Mouse (Mus musculus): ENCODE data around the gene Vps25. TPM values are rescaled to one million over a fixed set of nuclear protein-coding genes. Genes with fewer than 3 reads are reported as not detected.

Gene Vps25
- polyA plus RNA-seq, 1 experiment from 2014 or later, result 92.6 TPM

DNA sequence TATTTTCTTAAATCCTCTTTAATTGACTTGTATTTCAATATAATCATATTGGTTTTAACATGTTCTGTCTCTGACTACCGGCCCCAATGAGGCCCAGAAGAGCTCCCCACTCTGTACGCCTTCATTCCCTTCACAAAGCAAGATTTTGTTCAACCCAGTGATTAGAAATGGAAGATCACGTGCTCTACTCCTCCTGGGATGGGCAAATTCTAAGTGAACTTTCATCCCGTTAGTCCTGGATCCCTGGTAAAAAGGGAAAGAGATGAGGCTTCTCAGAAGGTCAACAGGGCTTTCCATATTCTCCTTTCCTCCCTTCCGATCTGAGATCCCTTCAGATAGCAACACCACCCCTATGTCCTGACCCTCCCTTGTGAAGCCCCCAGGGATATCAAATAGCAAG, 23.0 kb upstream of the Vps25 start:
- peak overlapping the region; percentile 14; the same call in 1 of the 2 replicates for H3K27ac ChIP-seq
- no peaks in the 10 kb centered on the region for H3K9me3 ChIP-seq (replicated peaks)
- WGBS, result 15% methylated on average over 5 of the region's 5 CpGs
- H3K4me1 ChIP-seq, result peaks cover 29% of the 10 kb centered on the region
- H3K4me2 ChIP-seq, result peak overlapping the region; percentile 22; the same call in 1 of the 2 replicates
- no peaks in the 10 kb centered on the region for H3K36me3 ChIP-seq (ENCODE audit: poor library complexity, severe bottlenecking)
- H3K9ac ChIP-seq, result no peak overlapping the region
- peaks cover 19% of the 10 kb centered on the region; the same call in 1 of the 2 replicates for H3K27me3 ChIP-seq
- no peak overlapping the region for H3K4me3 ChIP-seq
- ATAC-seq, result no peak

DNA sequence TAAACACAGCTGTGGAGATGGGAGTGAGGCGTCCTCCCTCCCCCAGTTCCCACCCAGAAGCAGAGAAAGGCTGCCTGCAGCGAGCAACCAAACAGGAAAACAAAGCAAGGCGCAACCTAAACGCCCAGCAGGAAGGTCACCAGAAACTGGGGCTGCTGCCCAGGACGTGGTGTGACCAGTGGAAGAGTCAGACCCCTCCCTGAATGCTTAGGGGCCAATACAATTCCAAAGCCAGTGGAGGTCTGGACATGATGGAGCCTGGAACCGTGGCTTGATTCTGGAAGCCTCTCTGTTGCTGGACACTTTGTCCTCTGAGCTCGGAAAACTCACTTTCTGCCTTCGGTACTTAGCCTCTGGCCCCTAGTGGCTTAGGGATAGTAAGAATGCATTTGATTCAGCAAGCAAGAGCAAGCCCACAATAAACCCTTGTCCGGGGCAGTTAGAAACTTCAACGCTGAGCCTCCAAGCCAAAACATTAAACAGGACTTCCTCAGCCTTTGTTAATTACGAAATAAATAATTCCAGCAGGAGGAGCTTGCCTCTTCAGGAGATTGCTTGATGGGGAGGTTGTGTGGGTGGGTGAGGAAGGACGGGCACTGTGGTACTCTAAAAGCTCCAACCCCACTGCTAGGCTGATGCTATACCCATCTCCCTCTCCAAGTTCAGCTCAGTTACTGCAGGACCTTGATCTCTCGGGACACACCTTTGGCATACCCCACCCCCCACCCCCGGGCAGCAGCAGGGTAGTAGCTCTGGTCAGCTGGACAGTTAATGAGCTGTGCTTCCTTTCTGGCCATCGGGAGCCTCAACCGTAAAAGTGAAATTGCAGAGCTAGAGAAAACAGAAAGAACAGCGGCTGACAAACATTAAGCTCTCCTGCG, 22.3 kb upstream of the Vps25 start:
- H3K4me1 ChIP-seq, result peaks cover 25% of the 10 kb centered on the region
- no peak overlapping the region for H3K9ac ChIP-seq
- peak overlapping the region; percentile 22 for H3K4me2 ChIP-seq
- H3K27ac ChIP-seq, result peak overlapping the region; percentile 20; the same call in 1 of the 2 replicates
- no peaks in the 10 kb centered on the region for H3K36me3 ChIP-seq (ENCODE audit: poor library complexity, severe bottlenecking)
- 13% methylated on average over 18 of the region's 18 CpGs for WGBS
- H3K4me3 ChIP-seq, result no peak overlapping the region
- H3K27me3 ChIP-seq, result peaks cover 19% of the 10 kb centered on the region; the same call in 1 of the 2 replicates
- H3K9me3 ChIP-seq (replicated peaks), result no peaks in the 10 kb centered on the region
- ATAC-seq, result no peak

GRCm38 (mm10) chr11:101232010-101232839, 21.3 kb upstream of the Vps25 start:
- Histone ChIP-seq H3K9ac (no peak overlapping the region), H3K4me2 (no peak overlapping the region), H3K4me1 (peaks cover 25% of the 10 kb centered on the region), H3K4me3 (no peak overlapping the region), H3K27me3 (peaks cover 18% of the 10 kb centered on the region; the same call in 1 of the 2 replicates), H3K9me3 (replicated peaks) (no peaks in the 10 kb centered on the region), H3K36me3 (ENCODE audit: poor library complexity, severe bottlenecking) (no peaks in the 10 kb centered on the region), H3K27ac (no peak overlapping the region)
- no peak for ATAC-seq
- 63% methylated on average over 6 of the region's 6 CpGs for WGBS

GRCm38 (mm10) chr11:101233240-101233639, 20.3 kb upstream of the Vps25 start:
- H3K9ac ChIP-seq, result no peak overlapping the region
- no peaks in the 10 kb centered on the region for H3K36me3 ChIP-seq (ENCODE audit: poor library complexity, severe bottlenecking)
- no peak for ATAC-seq
- H3K27me3 ChIP-seq, result peaks cover 14% of the 10 kb centered on the region; the same call in 1 of the 2 replicates
- H3K4me1 ChIP-seq, result peaks cover 25% of the 10 kb centered on the region
- 97% methylated on average over 1 of the region's 1 CpGs for WGBS
- H3K4me2 ChIP-seq, result no peak overlapping the region
- no peak overlapping the region for H3K4me3 ChIP-seq
- H3K9me3 ChIP-seq (replicated peaks), result no peaks in the 10 kb centered on the region
- H3K27ac ChIP-seq, result no peak overlapping the region

DNA sequence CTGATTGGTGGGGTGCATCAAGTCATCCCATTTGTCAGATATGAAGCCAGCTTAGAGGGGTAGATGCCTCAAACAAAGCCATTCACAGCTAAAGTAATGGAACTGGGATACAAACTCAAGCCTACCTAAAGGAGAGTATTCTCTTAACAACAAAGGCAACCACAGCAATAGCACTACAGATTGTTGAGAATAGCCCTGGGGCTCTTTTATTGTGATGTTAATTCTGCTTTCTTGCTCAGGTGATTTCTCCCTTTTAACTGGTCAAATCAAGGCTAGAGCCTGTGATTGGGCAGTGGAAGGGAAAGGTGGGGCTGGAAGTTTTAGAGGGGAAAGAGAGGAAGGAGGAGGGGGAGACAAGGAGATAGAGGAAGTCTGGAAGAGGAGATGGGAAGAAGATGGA, 19.4 kb upstream of the Vps25 start:
- no peak for ATAC-seq
- peaks cover 12% of the 10 kb centered on the region; the same call in 1 of the 2 replicates for H3K27me3 ChIP-seq

DNA sequence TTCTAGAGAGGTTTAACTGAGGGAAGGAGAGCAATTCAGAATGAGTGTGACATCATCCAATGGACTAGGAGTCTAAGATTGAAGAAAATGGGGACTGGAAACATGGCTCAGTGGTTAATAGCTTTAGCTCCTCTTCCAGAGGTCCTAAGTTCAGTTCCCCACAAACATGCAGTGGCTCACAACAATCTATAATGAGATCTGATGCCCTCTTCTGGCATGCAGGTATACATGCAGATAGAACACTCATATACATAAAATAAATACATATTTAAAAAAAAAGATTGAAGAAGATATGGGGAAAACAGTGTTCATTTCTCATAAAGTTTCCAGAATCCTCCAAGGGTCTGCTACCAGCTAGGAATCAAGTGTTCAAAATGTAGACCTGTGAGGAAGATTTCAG, 18.1 kb upstream of the Vps25 start:
- no peaks in the 10 kb centered on the region for H3K36me3 ChIP-seq (ENCODE audit: poor library complexity, severe bottlenecking)
- H3K9ac ChIP-seq, result no peak overlapping the region
- ATAC-seq, result no peak
- peaks cover 12% of the 10 kb centered on the region for H3K4me1 ChIP-seq
- H3K9me3 ChIP-seq (replicated peaks), result no peaks in the 10 kb centered on the region
- no peak overlapping the region for H3K4me2 ChIP-seq
- 0 out of 2 replicates have a peak, but pooled peaks cover 8% of the 10 kb centered on the region for H3K27me3 ChIP-seq
- no peak overlapping the region for H3K27ac ChIP-seq
- H3K4me3 ChIP-seq, result no peak overlapping the region

More for the DNA sequence above, 19.4 kb upstream of the Vps25 start:
- no peak overlapping the region for H3K9ac ChIP-seq
- peaks cover 25% of the 10 kb centered on the region for H3K4me1 ChIP-seq
- no peaks in the 10 kb centered on the region for H3K9me3 ChIP-seq (replicated peaks)
- no peak overlapping the region for H3K4me3 ChIP-seq
- H3K4me2 ChIP-seq, result no peak overlapping the region
- no peak overlapping the region for H3K27ac ChIP-seq
- H3K36me3 ChIP-seq (ENCODE audit: poor library complexity, severe bottlenecking), result no peaks in the 10 kb centered on the region

GRCm38 (mm10) chr11:101236782-101237181, 16.7 kb upstream of the Vps25 start:
- WGBS, result 95% methylated on average over 5 of the region's 5 CpGs
- ATAC-seq, result no peak
- H3K27me3 ChIP-seq, result 0 out of 2 replicates have a peak, but pooled peaks cover 4% of the 10 kb centered on the region

GRCm38 (mm10) chr11:101238071-101238647, 15.3 kb upstream of the Vps25 start:
- Histone ChIP-seq H3K27me3 (0 out of 2 replicates have a peak, but pooled peaks cover 6% of the 10 kb centered on the region), H3K36me3 (ENCODE audit: poor library complexity, severe bottlenecking) (no peaks in the 10 kb centered on the region), H3K9ac (no peak overlapping the region), H3K27ac (no peak overlapping the region), H3K4me1 (no peaks in the 10 kb centered on the region), H3K9me3 (replicated peaks) (no peaks in the 10 kb centered on the region), H3K4me2 (no peak overlapping the region), H3K4me3 (no peak overlapping the region)
- 54% methylated on average over 5 of the region's 5 CpGs for WGBS
- ATAC-seq, result no peak

More at GRCm38 (mm10) chr11:101236782-101237181, 16.7 kb upstream of the Vps25 start:
- Histone ChIP-seq H3K27ac (no peak overlapping the region), H3K4me3 (no peak overlapping the region), H3K4me1 (no peaks in the 10 kb centered on the region), H3K9me3 (replicated peaks) (no peaks in the 10 kb centered on the region), H3K36me3 (ENCODE audit: poor library complexity, severe bottlenecking) (no peaks in the 10 kb centered on the region), H3K4me2 (no peak overlapping the region), H3K9ac (no peak overlapping the region)

GRCm38 (mm10) chr11:101245071-101245470, 8.4 kb upstream of the Vps25 start:
- no peaks in the 10 kb centered on the region for H3K36me3 ChIP-seq (ENCODE audit: poor library complexity, severe bottlenecking)
- H3K9me3 ChIP-seq (replicated peaks), result no peaks in the 10 kb centered on the region
- H3K9ac ChIP-seq, result no peak overlapping the region
- no peak for ATAC-seq
- 64% methylated on average over 4 of the region's 4 CpGs for WGBS
- H3K27me3 ChIP-seq, result peaks cover 57% of the 10 kb centered on the region
- H3K4me2 ChIP-seq, result no peak overlapping the region
- H3K4me3 ChIP-seq, result no peak overlapping the region
- no peak overlapping the region for H3K27ac ChIP-seq
- H3K4me1 ChIP-seq, result peaks cover 12% of the 10 kb centered on the region

DNA sequence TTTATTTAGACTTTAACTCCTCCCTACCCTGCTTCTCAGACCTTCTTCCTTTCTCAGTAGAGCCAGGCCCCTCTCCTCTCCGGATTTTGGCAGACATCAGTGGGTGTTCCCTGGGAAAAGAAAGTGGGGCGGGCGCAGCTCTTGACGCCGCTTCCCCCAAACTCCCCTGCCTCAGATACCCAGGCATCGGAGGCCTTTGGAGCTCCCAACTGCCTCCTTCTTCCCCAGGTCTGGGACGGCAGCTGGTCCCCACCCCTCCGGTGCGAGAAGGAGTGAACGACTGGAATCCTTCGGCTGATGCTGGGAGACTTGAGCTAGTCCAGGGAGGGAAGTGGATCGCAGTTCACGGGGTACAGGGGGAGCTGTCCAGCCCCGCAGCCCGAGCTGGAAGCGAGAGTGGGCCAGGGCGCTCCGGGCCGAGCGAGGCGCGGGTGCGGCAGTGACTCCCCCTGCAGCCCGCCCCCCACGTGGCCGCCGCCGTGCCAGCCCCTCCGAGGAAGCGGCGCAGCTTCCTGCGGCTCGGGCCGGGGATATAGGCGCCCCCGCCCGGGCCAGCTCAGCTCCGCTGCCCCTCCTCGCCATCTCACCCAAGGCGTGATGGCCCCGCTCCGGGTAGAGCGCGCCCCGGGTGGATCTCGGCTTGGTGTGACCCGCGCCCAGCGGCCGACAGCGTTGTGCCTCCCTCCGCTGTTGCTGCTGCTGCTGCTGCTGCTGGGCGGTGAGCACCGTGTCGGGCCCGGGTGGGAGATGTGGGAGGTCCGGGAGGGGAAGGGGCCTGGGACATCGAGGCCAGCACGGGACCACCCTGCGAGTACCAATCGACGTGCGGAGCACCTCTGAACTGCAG, 7.4 kb upstream of the Vps25 start, which contains the start of gene Ramp2:
TSS of gene Ramp2 (plus strand) at position 174 of the 847 bp plus-strand sequence.
- whole genome bisulfite sequencing, result 1% methylated on average over 58 of the region's 63 CpGs
- H3K36me3 ChIP-seq (ENCODE audit: poor library complexity, severe bottlenecking), result no peaks in the 10 kb centered on the region
- H3K9ac ChIP-seq, result peak within 1 kb of the TSS; percentile 78
- peak; percentile 65 for ATAC-seq
- no peaks in the 10 kb centered on the region for H3K9me3 ChIP-seq (replicated peaks)
- no peak within 1 kb of the TSS; the same call in 1 of the 2 replicates for H3K27ac ChIP-seq
- peaks cover 57% of the 10 kb centered on the region for H3K27me3 ChIP-seq
- peak within 1 kb of the TSS; percentile 97 for H3K4me2 ChIP-seq
- peak within 1 kb of the TSS; percentile 58 for H3K4me3 ChIP-seq
- H3K4me1 ChIP-seq, result peaks cover 12% of the 10 kb centered on the region

GRCm38 (mm10) chr11:101246702-101247012, 6.8 kb upstream of the Vps25 start:
- 2% methylated on average over 7 of the region's 7 CpGs for WGBS
- peak; percentile 55; the same call in 1 of the 2 replicates for ATAC-seq
- H3K9ac ChIP-seq, result peak overlapping the region; percentile 78
- H3K4me3 ChIP-seq, result peak overlapping the region; percentile 58
- H3K9me3 ChIP-seq (replicated peaks), result no peaks in the 10 kb centered on the region
- H3K27ac ChIP-seq, result no peak overlapping the region
- peak overlapping the region; percentile 97 for H3K4me2 ChIP-seq
- H3K27me3 ChIP-seq, result peaks cover 57% of the 10 kb centered on the region
- H3K36me3 ChIP-seq (ENCODE audit: poor library complexity, severe bottlenecking), result no peaks in the 10 kb centered on the region
- peaks cover 12% of the 10 kb centered on the region for H3K4me1 ChIP-seq
